Mouse (Mus musculus) CH12.LX (cell line): Measurements from ENCODE around the gene Musk.

Source experiments
- CHD2 ChIP-seq: IDR thresholded peaks from 2 replicates; pipeline ENCODE4 v1.6.1; 2011; ENCODE audit warnings: low read length, improper control_type of control experiment
- CTCF ChIP-seq, 2 experiments: IDR thresholded peaks in 1 of 2; conservative IDR thresholded peaks in 1 of 2; 2 replicates each; pipeline ENCODE4 v1.5.1; 2011 to 2012; ENCODE audit warnings: low read depth in 2 of 2, low read length in 2 of 2, improper control_type of control experiment in 1 of 2, inconsistent platforms in 1 of 2, mild to moderate bottlenecking in 1 of 2, moderate library complexity in 1 of 2
- EP300 ChIP-seq: IDR thresholded peaks from 2 replicates; pipeline ENCODE4 v1.6.1; 2011; ENCODE audit warnings: low read length, improper control_type of control experiment
- ETS1 ChIP-seq: conservative IDR thresholded peaks from 2 replicates; pipeline ENCODE4 v1.6.1; 2012; ENCODE audit warnings: low read depth, mild to moderate bottlenecking, inconsistent platforms, low read length, improper control_type of control experiment, moderate library complexity
- GABPA ChIP-seq: IDR thresholded peaks from 2 replicates; pipeline ENCODE4 v1.6.1; 2012; ENCODE audit warnings: low read depth, low read length, improper control_type of control experiment, inconsistent platforms; ENCODE audit not compliant: insufficient replicate concordance
- POLR2A ChIP-seq: IDR thresholded peaks from 2 replicates; pipeline ENCODE4 v1.6.1; 2011; ENCODE audit warnings: low read depth, mild to moderate bottlenecking, improper control_type of control experiment, low read length
- POLR2AphosphoS2 ChIP-seq: IDR thresholded peaks from 2 replicates; pipeline ENCODE4 v1.6.1; 2011; ENCODE audit warnings: low read depth, low read length, improper control_type of control experiment
- TBP ChIP-seq: conservative IDR thresholded peaks from 2 replicates; pipeline ENCODE4 v1.6.1; 2011; ENCODE audit warnings: low read depth, low read length, improper control_type of control experiment

- TF ChIP-seq EP300: no peak
- TF ChIP-seq TBP: no peak
- TF ChIP-seq CTCF (conservative IDR thresholded peaks at IDR 0.05 in 1 of 2, IDR thresholded peaks at IDR 0.05 in 1 of 2; ENCODE audit: low read depth in 2 of 2, low read length in 2 of 2): no peak
- no peak for TF ChIP-seq POLR2A
- TF ChIP-seq ETS1: no peak
- TF ChIP-seq POLR2AphosphoS2: no peak
- TF ChIP-seq GABPA: no peak
- no peak for TF ChIP-seq CHD2
Measured at GRCm38 (mm10) chr4:58291828-58292227, 6.1 kb downstream of the Musk start.
